Mouse (Mus musculus) lung, adult 2 months (tissue): ENCODE results near the gene Padi4.

Experiments used
- CTCF ChIP-seq: fragments of 200-500 bp; IDR thresholded peaks from 2 replicates; pipeline ENCODE4 v1.5.1; 2011; ENCODE audit warnings: mild to moderate bottlenecking, low read length, control low read depth; ENCODE audit not compliant: insufficient read depth
- POLR2A ChIP-seq: fragments of 200-500 bp; IDR thresholded peaks from 2 replicates; pipeline ENCODE4 v1.6.1; 2011; ENCODE audit warnings: low read depth, mild to moderate bottlenecking, control low read depth, low read length, borderline replicate concordance; ENCODE audit errors: extremely low read depth

DNA sequence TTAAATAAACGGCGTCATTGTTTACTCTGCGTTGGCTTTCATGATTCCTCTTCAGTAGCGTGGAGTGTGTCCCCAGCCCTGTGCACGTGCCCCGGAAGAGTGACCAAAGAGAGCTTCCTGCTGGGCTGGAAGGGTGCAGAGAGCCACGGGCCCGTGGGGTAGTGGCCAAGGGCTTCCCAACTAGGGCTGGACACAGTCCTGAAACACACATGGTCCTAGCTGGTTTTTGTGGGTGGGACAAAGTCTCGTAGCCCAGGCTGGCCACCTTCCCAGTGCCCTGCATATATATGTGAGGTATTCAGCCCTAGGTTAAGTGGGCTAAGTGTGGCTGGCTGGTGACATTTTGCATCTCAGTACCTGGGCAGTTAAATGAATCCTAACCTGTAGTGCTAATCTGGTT lies 50.8 kb downstream of the Padi4 start:
- TF ChIP-seq CTCF (no peak), POLR2A (no peak)
